Mouse (Mus musculus) frontal cortex, adult 2 months (tissue): ENCODE data around the gene Rin1. TPM values are rescaled to one million over a fixed set of nuclear protein-coding genes. Genes with fewer than 3 reads are reported as not detected.
"Not testable (repeated sequence)": the region's sequence is repeated elsewhere in the genome, so short reads cannot be mapped to it uniquely, and the experiment has no call there.

Experiments used
- DNase-seq, 2 experiments: peaks; one replicate each; pipeline ENCODE4 v3.0.0; 2022; ENCODE audit warnings: low spot score in 1 of 2; ENCODE audit errors: extremely low spot score in 1 of 2
- polyA plus RNA-seq: library from polyadenylated mRNA; depleted of rRNA; stranded (reverse); fragments of >200 nt; gene quantifications from 2 replicates; pipeline ENCODE4 v1.2.3, GENCODE M21; 2012

Rin1 gene
- polyA plus RNA-seq, 1 experiment: 70.6 TPM

- no peak for DNase-seq
These were observed 16.9 kb downstream of the Rin1 start for GRCm38 (mm10) chr19:5067040-5067799.

DNA sequence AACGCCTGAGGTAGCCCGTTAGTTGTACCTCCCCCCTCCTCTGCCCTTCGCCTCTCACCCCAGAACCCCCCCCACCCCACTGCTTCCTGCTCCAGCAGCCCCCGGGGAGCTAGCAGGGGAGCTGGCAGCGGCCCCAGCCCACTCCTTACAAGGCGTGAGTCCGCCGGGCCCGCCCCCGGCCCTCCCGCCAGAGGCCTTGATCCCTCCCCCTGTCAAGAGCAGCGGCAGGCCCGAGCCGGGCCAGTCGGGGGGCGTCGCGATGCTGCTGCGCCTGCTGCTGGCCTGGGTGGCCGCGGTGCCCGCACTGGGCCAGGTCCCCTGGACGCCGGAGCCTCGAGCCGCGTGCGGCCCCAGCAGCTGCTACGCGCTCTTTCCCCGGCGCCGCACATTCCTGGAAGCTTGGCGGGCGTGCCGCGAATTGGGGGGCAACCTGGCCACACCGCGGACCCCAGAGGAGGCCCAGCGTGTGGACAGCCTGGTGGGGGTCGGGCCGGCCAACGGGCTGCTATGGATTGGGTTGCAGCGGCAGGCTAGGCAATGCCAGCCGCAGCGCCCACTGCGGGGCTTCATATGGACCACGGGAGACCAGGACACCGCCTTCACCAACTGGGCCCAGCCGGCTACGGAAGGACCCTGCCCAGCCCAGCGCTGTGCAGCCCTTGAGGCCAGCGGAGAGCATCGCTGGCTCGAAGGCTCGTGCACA is 17.7 kb downstream of the Rin1 start, which contains the start of gene Cd248:
Gene Cd248, plus strand, starts transcription at position 212 of the 703 bp plus-strand sequence.
- DNase-seq: no peak

GRCm38 (mm10) chr19:5068570-5069234 is 18.4 kb downstream of the Rin1 start:
- no peak for DNase-seq

- DNase-seq: no peak
These were observed 19.2 kb downstream of the Rin1 start for GRCm38 (mm10) chr19:5069486-5069885.

DNA sequence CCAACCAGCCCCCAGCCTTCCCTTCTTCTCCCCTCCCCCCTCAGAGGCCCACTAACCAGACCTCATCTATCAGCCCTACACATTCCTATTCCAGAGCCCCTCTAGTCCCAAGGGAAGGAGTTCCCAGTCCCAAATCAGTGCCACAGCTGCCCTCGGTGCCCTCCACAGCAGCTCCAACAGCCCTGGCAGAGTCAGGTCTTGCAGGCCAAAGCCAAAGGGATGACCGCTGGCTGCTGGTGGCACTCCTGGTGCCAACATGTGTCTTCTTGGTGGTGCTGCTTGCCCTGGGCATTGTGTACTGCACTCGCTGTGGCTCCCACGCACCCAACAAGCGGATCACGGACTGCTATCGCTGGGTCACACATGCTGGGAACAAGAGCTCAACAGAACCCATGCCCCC is 19.7 kb downstream of the Rin1 start:
- DNase-seq: no peak

GRCm38 (mm10) chr19:5071077-5071476 is 20.8 kb downstream of the Rin1 start:
- no peak for DNase-seq

- DNase-seq: no peak
These were observed 21.5 kb downstream of the Rin1 start for GRCm38 (mm10) chr19:5071545-5072369.

DNA sequence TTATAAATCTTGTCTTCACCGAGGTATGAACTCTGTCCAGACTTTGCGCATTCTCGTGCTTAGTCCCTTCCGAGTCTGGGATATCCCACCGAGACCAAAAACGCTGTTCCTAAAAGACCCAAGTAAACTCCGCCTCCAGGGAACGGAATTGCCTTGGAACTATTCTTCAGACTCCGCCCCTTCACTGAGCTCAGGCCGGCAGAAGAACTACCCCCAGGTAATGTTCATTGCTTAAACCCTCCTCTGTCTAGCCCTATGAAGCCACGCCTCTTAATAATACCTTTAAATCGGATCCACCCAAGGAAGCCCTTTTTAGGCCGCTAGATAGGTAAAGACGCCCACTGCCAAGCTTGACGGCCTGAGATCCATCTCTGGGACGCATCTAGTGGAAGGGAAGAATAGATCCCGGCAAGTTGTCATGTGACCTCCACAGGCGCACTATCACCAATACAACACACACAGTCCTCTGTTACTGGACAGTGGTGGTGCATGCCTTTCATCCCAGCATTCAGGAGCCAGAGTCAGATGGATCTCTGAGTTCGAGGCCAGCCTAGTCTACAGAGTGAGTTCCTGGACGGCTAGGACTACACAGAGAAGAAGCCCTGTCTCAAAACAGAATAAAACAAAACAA is 22.2 kb downstream of the Rin1 start:
- no peak for DNase-seq

- no peak for DNase-seq
These were observed 22.7 kb downstream of the Rin1 start for GRCm38 (mm10) chr19:5073028-5073427.

DNA sequence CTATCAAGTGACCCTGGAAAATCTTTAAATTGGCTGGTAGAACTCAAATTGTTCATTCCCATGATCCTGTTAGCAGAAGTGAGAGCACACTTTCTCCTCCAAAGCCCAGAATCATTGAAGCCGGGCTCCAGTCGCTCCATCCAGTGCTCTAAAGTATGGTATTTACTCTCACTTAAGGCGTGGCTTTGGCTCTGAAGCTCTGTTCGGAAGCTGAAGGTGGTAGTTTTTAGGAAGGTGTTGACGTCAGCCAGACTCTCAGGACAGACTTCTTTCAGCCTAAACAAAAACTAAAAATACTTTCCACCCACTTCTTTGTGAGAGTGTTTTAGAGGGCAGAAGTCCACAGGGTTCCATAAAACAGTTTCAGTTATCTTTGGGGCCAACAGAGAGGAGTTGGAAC is 23.2 kb downstream of the Rin1 start:
- no peak for DNase-seq

- DNase-seq: no peak
These were observed 29.0 kb downstream of the Rin1 start for GRCm38 (mm10) chr19:5079279-5079678.

GRCm38 (mm10) chr19:5082005-5082404 is 31.7 kb downstream of the Rin1 start:
- no peak for DNase-seq

DNA sequence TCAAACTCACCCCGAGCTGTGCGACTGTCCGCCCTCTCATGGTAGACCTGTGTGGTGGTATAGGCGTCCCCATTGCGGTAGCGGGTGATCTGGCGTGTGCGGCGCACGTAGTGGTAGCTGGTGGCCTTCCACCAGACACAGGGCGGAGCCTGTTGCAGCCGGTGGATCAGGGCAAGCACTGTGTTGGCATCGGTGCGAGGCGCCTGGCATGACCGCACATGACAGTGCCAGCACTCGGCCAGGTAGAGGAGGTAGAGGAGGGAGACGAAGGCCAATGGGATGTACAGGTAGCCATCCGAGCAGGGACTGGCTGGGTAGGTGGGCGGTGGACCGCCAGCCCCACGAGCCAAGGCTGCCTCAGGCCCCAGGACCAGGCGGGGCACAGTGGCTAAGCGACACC is 32.3 kb downstream of the Rin1 start:
- DNase-seq: no peak

GRCm38 (mm10) chr19:5083961-5084833 is 33.9 kb downstream of the Rin1 start:
- DNase-seq: no peak

DNA sequence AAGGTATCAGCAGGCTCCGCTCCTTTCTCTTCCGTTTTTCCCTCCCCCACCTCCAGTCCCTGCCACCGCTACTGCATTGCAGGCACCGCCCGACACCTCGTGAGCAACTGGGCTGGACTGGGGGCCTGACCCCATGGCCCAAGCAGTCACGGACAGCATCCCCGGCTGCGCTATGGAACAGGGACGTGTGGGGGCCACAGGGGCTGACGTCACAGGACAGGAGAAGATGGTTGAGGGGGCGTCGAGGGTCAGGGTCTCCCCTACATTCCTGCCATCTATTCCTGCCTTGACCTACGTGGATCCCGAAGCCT is 34.5 kb downstream of the Rin1 start:
- DNase-seq: no peak

DNA sequence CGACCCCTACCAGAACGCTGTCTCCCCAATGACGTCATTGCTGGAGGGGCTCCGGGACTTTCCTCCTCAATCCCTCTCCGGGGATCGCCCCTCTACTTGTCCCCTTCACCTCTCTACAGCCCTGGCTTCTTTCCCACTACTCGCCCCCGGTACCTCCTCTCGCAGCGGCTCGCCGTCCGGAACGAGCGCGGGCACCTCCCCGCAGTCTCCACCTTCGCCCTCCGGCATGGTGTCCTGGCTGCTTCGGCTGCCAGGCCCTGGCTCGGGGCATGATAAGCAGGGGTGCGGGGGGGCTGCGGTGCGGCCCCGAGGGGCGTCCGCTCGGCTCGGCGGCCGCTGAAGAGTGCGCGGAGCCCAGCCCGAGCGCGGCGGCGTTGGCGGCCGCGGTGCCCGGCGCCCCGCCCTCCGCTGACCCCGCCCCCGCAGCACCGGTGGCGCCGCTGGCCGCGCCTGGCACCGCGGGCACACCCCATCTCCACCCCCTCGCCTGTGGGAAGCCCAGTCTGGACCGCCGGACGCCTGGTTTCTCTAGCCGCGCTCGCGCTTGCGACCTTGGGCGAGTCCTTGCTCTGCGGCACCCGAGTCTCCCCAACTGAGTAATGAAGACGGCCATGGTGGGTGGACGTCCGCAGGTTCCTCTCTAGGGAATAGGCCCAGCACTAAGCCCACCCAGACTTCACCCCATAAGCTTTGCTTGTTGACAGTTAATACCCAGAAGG is 35.0 kb downstream of the Rin1 start, which contains the start of gene Tmem151a:
Gene Tmem151a, minus strand, starts transcription at position 387 of the 719 bp plus-strand sequence.
- no peak for DNase-seq

- not testable (repeated sequence) for DNase-seq
These were observed 36.3 kb downstream of the Rin1 start for GRCm38 (mm10) chr19:5086533-5086932.

- peak; percentile 98 to 99 for DNase-seq
These were observed 37.8 kb downstream of the Rin1 start, which contains the start of gene Yif1a for GRCm38 (mm10) chr19:5087884-5088728. TSS of gene Yif1a (plus strand) at chr19:5088538.
